Mouse (Mus musculus): ENCODE measurements around the gene Dnase1. TPM values are rescaled to one million over a fixed set of nuclear protein-coding genes. Genes with fewer than 3 reads are reported as not detected.
"Not testable (repeated sequence)": the region's sequence is repeated elsewhere in the genome, so short reads cannot be mapped to it uniquely, and the experiment has no call there.

The Dnase1 gene
- polyA plus RNA-seq (2014; fragmentation: Nextera tagmentation; extraction: Ambion mirVana): 4.2 and 5.1 TPM in 2 replicates

GRCm38 (mm10) chr16:4036807-4037206 is at the start of gene Dnase1:
TSS of gene Dnase1 (plus strand) at chr16:4036942.
- no peak within 1 kb of the TSS for H3K4me3 ChIP-seq (ENCODE audit: low read depth, low read length)
- no peak within 1 kb of the TSS; the same call in 1 of the 2 replicates for H3K9ac ChIP-seq (ENCODE audit: low read depth, low read length)
- 89% methylated on average over 5 of the region's 5 CpGs for WGBS
- no peak for ATAC-seq (ENCODE audit: low read depth)
- H3K9me3 ChIP-seq (ENCODE audit: control insufficient read depth, low read length): no peaks in the 10 kb centered on the region
- peaks cover 50% of the 10 kb centered on the region for H3K36me3 ChIP-seq (ENCODE audit: control insufficient read depth, insufficient read depth, low read length)
- DNase-seq (ENCODE audit: low spot score): no peak
- no peak within 1 kb of the TSS for H3K4me2 ChIP-seq (ENCODE audit: low read depth, low read length)
- H3K27ac ChIP-seq (replicated peaks; ENCODE audit: low read depth, low read length): no peak within 1 kb of the TSS
- H3K27me3 ChIP-seq (replicated peaks; ENCODE audit: control insufficient read depth, insufficient read depth, low read length): no peaks in the 10 kb centered on the region
- H3K4me1 ChIP-seq (ENCODE audit: control insufficient read depth, insufficient read depth, low read length): no peaks in the 10 kb centered on the region

GRCm38 (mm10) chr16:3988410-3988809 is 48.3 kb upstream of the Dnase1 start:
- Histone ChIP-seq H3K4me3 (ENCODE audit: low read depth, low read length) (no peak overlapping the region), H3K9ac (ENCODE audit: low read depth, low read length) (no peak overlapping the region), H3K27me3 (replicated peaks; ENCODE audit: control insufficient read depth, insufficient read depth, low read length) (no peaks in the 10 kb centered on the region), H3K27ac (replicated peaks; ENCODE audit: low read depth, low read length) (no peak overlapping the region), H3K4me1 (ENCODE audit: control insufficient read depth, insufficient read depth, low read length) (no peaks in the 10 kb centered on the region), H3K4me2 (ENCODE audit: low read depth, low read length) (no peak overlapping the region), H3K36me3 (ENCODE audit: control insufficient read depth, insufficient read depth, low read length) (peaks cover 96% of the 10 kb centered on the region), H3K9me3 (ENCODE audit: control insufficient read depth, low read length) (no peaks in the 10 kb centered on the region)
- WGBS: 79% methylated on average over 4 of the region's 4 CpGs
- no peak for DNase-seq (ENCODE audit: low spot score)
- no peak for ATAC-seq (ENCODE audit: low read depth)

GRCm38 (mm10) chr16:4003489-4004398 is 33.0 kb upstream of the Dnase1 start, which contains the start of gene Slx4:
TSS of gene Slx4 (minus strand) at chr16:4003770.
- peaks cover 10% of the 10 kb centered on the region for H3K4me1 ChIP-seq (ENCODE audit: control insufficient read depth, insufficient read depth, low read length)
- WGBS: 2% methylated on average over 49 of the region's 58 CpGs
- H3K9ac ChIP-seq (ENCODE audit: low read depth, low read length): peak within 1 kb of the TSS; percentile 74
- peak; percentile 98 for ATAC-seq (ENCODE audit: low read depth)
- H3K36me3 ChIP-seq (ENCODE audit: control insufficient read depth, insufficient read depth, low read length): peaks cover 29% of the 10 kb centered on the region
- H3K4me2 ChIP-seq (ENCODE audit: low read depth, low read length): peak within 1 kb of the TSS; percentile 62
- no peaks in the 10 kb centered on the region for H3K27me3 ChIP-seq (replicated peaks; ENCODE audit: control insufficient read depth, insufficient read depth, low read length)
- peak within 1 kb of the TSS; percentile 58 for H3K4me3 ChIP-seq (ENCODE audit: low read depth, low read length)
- 0 out of 2 replicates have a peak, but pooled peaks cover 2% of the 10 kb centered on the region for H3K9me3 ChIP-seq (ENCODE audit: control insufficient read depth, low read length)
- H3K27ac ChIP-seq (replicated peaks; ENCODE audit: low read depth, low read length): peak within 1 kb of the TSS; percentile 86
- peak; percentile 98 for DNase-seq (ENCODE audit: low spot score)

GRCm38 (mm10) chr16:4012882-4013570 is 23.7 kb upstream of the Dnase1 start:
- ATAC-seq (ENCODE audit: low read depth) (no peak), DNase-seq (ENCODE audit: low spot score) (no peak)
- Histone ChIP-seq H3K9me3 (ENCODE audit: control insufficient read depth, low read length) (no peaks in the 10 kb centered on the region), H3K4me2 (ENCODE audit: low read depth, low read length) (no peak overlapping the region), H3K36me3 (ENCODE audit: control insufficient read depth, insufficient read depth, low read length) (no peaks in the 10 kb centered on the region), H3K9ac (ENCODE audit: low read depth, low read length) (no peak overlapping the region), H3K27me3 (replicated peaks; ENCODE audit: control insufficient read depth, insufficient read depth, low read length) (no peaks in the 10 kb centered on the region), H3K4me3 (ENCODE audit: low read depth, low read length) (no peak overlapping the region), H3K4me1 (ENCODE audit: control insufficient read depth, insufficient read depth, low read length) (no peaks in the 10 kb centered on the region), H3K27ac (replicated peaks; ENCODE audit: low read depth, low read length) (no peak overlapping the region)
- WGBS: 77% methylated on average over 4 of the region's 4 CpGs

GRCm38 (mm10) chr16:4014040-4014668 is 22.6 kb upstream of the Dnase1 start:
- Histone ChIP-seq H3K27ac (replicated peaks; ENCODE audit: low read depth, low read length) (no peak overlapping the region), H3K4me1 (ENCODE audit: control insufficient read depth, insufficient read depth, low read length) (no peaks in the 10 kb centered on the region), H3K27me3 (replicated peaks; ENCODE audit: control insufficient read depth, insufficient read depth, low read length) (no peaks in the 10 kb centered on the region), H3K4me3 (ENCODE audit: low read depth, low read length) (no peak overlapping the region), H3K9ac (ENCODE audit: low read depth, low read length) (no peak overlapping the region), H3K4me2 (ENCODE audit: low read depth, low read length) (no peak overlapping the region), H3K9me3 (ENCODE audit: control insufficient read depth, low read length) (no peaks in the 10 kb centered on the region), H3K36me3 (ENCODE audit: control insufficient read depth, insufficient read depth, low read length) (no peaks in the 10 kb centered on the region)
- 80% methylated on average over 5 of the region's 5 CpGs for WGBS
- DNase-seq (ENCODE audit: low spot score): no peak
- ATAC-seq (ENCODE audit: low read depth): no peak

GRCm38 (mm10) chr16:4016786-4017185 is 20.0 kb upstream of the Dnase1 start:
- not testable (repeated sequence) for H3K9ac ChIP-seq (ENCODE audit: low read depth, low read length); H3K36me3 ChIP-seq (ENCODE audit: control insufficient read depth, insufficient read depth, low read length); H3K4me2 ChIP-seq (ENCODE audit: low read depth, low read length); H3K27ac ChIP-seq (replicated peaks; ENCODE audit: low read depth, low read length); H3K27me3 ChIP-seq (replicated peaks; ENCODE audit: control insufficient read depth, insufficient read depth, low read length); ATAC-seq (ENCODE audit: low read depth); H3K9me3 ChIP-seq (ENCODE audit: control insufficient read depth, low read length); H3K4me1 ChIP-seq (ENCODE audit: control insufficient read depth, insufficient read depth, low read length); H3K4me3 ChIP-seq (ENCODE audit: low read depth, low read length); DNase-seq (ENCODE audit: low spot score)
- WGBS: 77% methylated on average over 17 of the region's 17 CpGs

- H3K36me3 ChIP-seq (ENCODE audit: control insufficient read depth, insufficient read depth, low read length); H3K4me3 ChIP-seq (ENCODE audit: low read depth, low read length); H3K9me3 ChIP-seq (ENCODE audit: control insufficient read depth, low read length); H3K27me3 ChIP-seq (replicated peaks; ENCODE audit: control insufficient read depth, insufficient read depth, low read length); ATAC-seq (ENCODE audit: low read depth); H3K4me2 ChIP-seq (ENCODE audit: low read depth, low read length); H3K27ac ChIP-seq (replicated peaks; ENCODE audit: low read depth, low read length); H3K9ac ChIP-seq (ENCODE audit: low read depth, low read length); H3K4me1 ChIP-seq (ENCODE audit: control insufficient read depth, insufficient read depth, low read length); DNase-seq (ENCODE audit: low spot score): not testable (repeated sequence)
- 51% methylated on average over 6 of the region's 6 CpGs for WGBS
Measured at GRCm38 (mm10) chr16:4017466-4017865, 19.3 kb upstream of the Dnase1 start.

GRCm38 (mm10) chr16:4021241-4021640 is 15.5 kb upstream of the Dnase1 start:
- Histone ChIP-seq H3K4me1 (ENCODE audit: control insufficient read depth, insufficient read depth, low read length) (no peaks in the 10 kb centered on the region), H3K9ac (ENCODE audit: low read depth, low read length) (no peak overlapping the region), H3K27ac (replicated peaks; ENCODE audit: low read depth, low read length) (no peak overlapping the region), H3K9me3 (ENCODE audit: control insufficient read depth, low read length) (no peaks in the 10 kb centered on the region), H3K27me3 (replicated peaks; ENCODE audit: control insufficient read depth, insufficient read depth, low read length) (no peaks in the 10 kb centered on the region), H3K4me2 (ENCODE audit: low read depth, low read length) (no peak overlapping the region), H3K36me3 (ENCODE audit: control insufficient read depth, insufficient read depth, low read length) (no peaks in the 10 kb centered on the region), H3K4me3 (ENCODE audit: low read depth, low read length) (no peak overlapping the region)
- ATAC-seq (ENCODE audit: low read depth) (no peak), DNase-seq (ENCODE audit: low spot score) (no peak)
- 83% methylated on average over 1 of the region's 1 CpGs for WGBS
